Mouse (Mus musculus): Measurements from ENCODE around the gene Atxn7l3. TPM values are rescaled to one million over a fixed set of nuclear protein-coding genes. Genes with fewer than 3 reads are reported as not detected.

Gene Atxn7l3
- polyA plus RNA-seq, 1 experiment = 30.4 TPM

DNA sequence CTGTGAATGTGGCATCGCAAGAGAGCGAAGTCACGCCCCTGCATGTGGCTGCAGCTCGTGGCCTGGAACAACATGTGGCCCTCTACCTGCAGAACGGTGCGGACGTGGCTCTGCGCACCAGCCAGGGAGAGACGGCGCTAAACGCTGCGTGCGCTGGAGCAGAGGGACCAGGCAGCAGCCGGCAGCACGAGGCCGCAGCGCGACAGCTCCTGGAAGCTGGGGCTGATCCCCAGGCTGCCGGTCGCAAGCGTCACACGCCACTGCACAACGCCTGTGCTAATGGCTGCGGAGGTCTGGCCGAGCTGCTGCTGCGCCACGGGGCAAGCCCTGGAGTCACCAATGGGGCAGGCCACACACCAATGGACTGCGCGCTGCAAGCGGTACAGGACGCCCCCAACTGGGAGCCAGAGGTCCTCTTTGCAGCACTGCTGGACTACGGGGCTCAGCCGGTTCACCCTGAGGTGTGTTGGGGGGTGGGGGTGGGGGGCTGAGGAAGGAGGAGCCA lies 20.0 kb downstream of the Atxn7l3 start:
- WGBS = 3% methylated on average over 33 of the region's 33 CpGs
- Histone ChIP-seq H3K27ac (ENCODE audit: control insufficient read depth, insufficient read depth, low read depth, low read length, poor library complexity) (no peak overlapping the region), H3K4me1 (ENCODE audit: control insufficient read depth, insufficient read depth, low read length) (0 out of 2 replicates have a peak, but pooled peaks cover 1% of the 10 kb centered on the region), H3K4me3 (replicated peaks; ENCODE audit: control insufficient read depth, low read depth, low read length) (no peak overlapping the region)
- TF ChIP-seq POLR2A (IDR thresholded peaks at IDR 0.05; ENCODE audit: borderline replicate concordance, control insufficient read depth, low read depth, low read length) (no peak), CTCF (IDR thresholded peaks at IDR 0.05; ENCODE audit: control insufficient read depth, insufficient read depth, low read length) (no peak)

DNA sequence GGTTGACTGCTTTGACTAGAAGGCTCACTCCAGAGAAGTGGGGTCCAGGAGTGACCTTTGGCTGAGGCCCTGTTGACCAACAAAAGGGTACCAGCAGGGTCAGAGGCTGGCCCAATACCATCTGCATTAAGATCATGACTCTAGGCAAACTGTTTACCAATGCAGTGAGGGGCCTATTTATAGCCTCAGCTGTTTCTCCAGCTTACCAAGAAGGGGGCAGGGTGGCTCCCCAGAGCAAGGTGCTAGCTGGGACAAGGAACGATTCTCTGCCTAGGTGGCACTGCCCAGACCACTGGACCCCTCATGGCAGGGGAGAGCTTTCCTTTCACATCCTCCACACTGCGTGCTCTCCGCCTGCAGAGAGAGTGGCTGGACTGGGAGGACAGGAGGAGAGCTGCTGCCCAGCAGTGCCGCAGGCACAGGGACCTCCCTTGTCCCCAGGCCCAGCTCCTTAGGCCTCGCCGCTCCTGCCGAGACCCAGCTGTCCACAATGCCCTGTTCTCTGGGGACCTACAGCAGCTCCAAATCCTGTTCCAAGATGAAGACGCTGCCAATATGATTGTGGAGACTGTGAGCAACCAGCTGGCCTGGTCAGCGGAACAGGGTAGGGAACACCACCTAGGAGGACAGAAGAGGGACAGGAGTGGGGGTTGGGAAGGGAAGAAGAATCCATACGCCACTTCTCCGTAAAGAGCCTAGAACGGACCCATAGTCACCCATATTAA lies 27.7 kb downstream of the Atxn7l3 start, which contains the start of gene Asb16:
Asb16 (plus strand) TSS at position 224 of the 725 bp plus-strand sequence.
- TF ChIP-seq POLR2A (IDR thresholded peaks at IDR 0.05; ENCODE audit: borderline replicate concordance, control insufficient read depth, low read depth, low read length) = no peak
- no peak for TF ChIP-seq CTCF (IDR thresholded peaks at IDR 0.05; ENCODE audit: control insufficient read depth, insufficient read depth, low read length)
- Histone ChIP-seq H3K4me1 (ENCODE audit: control insufficient read depth, insufficient read depth, low read length) (no peaks in the 10 kb centered on the region), H3K27ac (ENCODE audit: control insufficient read depth, insufficient read depth, low read depth, low read length, poor library complexity) (no peak within 1 kb of the TSS), H3K4me3 (replicated peaks; ENCODE audit: control insufficient read depth, low read depth, low read length) (no peak within 1 kb of the TSS)
- 86% methylated on average over 12 of the region's 12 CpGs for WGBS

- Histone ChIP-seq H3K27ac (ENCODE audit: control insufficient read depth, insufficient read depth, low read depth, low read length, poor library complexity) (no peak overlapping the region), H3K4me1 (ENCODE audit: control insufficient read depth, insufficient read depth, low read length) (no peaks in the 10 kb centered on the region), H3K4me3 (replicated peaks; ENCODE audit: control insufficient read depth, low read depth, low read length) (no peak overlapping the region)
- 7% methylated on average over 11 of the region's 11 CpGs for WGBS
- TF ChIP-seq CTCF (IDR thresholded peaks at IDR 0.05; ENCODE audit: control insufficient read depth, insufficient read depth, low read length) (peak; percentile 62), POLR2A (IDR thresholded peaks at IDR 0.05; ENCODE audit: borderline replicate concordance, control insufficient read depth, low read depth, low read length) (no peak)
Observed at GRCm38 (mm10) chr11:102267480-102267879, 29.0 kb downstream of the Atxn7l3 start.

DNA sequence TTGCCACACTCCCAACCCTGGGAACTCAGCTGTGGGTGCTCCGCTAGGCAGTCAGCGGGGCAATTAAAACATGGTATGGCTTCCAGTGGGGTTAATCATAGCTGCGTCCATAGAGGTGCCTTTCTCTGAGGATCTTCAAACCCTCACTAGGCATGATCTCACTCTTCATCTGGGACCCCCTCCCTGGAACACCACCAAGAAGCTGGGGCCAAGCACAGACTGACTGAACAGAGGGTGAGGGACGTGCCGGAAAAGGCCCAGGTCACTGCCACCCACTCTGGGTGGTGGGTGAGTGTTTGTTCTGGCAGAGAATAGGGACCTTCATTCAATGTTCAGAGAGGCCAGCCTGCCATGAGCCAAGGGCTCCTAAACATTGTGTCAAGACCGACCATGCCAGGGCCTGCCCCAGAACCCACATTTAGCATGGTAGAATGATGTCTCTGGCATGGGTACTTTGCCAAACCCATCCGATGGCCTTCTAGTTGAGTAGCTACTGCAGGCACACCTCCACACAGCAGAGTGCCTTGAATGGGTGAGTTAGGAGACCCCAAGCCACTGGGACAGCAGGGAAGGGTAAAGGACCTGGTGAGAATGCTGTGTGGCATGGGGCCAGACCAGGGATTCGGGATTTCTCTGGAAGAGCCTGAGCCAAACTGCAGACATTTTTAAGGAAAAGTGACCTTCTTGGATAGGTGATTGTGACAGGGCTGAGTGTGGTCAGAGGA lies 29.6 kb downstream of the Atxn7l3 start:
- H3K4me1 ChIP-seq (ENCODE audit: control insufficient read depth, insufficient read depth, low read length) = no peaks in the 10 kb centered on the region
- no peak for TF ChIP-seq POLR2A (IDR thresholded peaks at IDR 0.05; ENCODE audit: borderline replicate concordance, control insufficient read depth, low read depth, low read length)
- no peak for TF ChIP-seq CTCF (IDR thresholded peaks at IDR 0.05; ENCODE audit: control insufficient read depth, insufficient read depth, low read length)
- 86% methylated on average over 8 of the region's 8 CpGs for WGBS
- H3K4me3 ChIP-seq (replicated peaks; ENCODE audit: control insufficient read depth, low read depth, low read length) = no peak overlapping the region
- H3K27ac ChIP-seq (ENCODE audit: control insufficient read depth, insufficient read depth, low read depth, low read length, poor library complexity) = no peak overlapping the region

DNA sequence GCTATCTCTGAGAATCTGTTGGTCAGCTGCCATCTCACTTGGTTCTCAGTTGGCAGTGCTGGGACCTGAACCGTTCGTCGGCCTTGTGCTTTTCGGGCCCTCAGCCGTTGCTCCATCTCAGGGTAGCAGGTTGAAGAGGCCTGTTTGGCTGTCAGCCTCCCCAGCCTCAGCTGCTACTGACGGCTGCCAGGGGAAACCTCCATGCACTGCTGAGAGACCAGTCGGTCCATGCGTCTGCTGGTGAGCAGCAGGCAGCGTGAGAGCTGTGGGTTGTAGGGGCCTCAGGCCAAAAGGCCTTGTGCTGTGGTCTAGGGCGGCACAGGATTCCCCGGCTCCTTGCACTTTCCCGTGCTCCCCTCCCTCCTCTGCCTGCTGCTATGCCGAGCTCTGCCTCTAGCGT lies 30.6 kb downstream of the Atxn7l3 start:
- WGBS = 87% methylated on average over 14 of the region's 14 CpGs
- no peaks in the 10 kb centered on the region for H3K4me1 ChIP-seq (ENCODE audit: control insufficient read depth, insufficient read depth, low read length)
- H3K4me3 ChIP-seq (replicated peaks; ENCODE audit: control insufficient read depth, low read depth, low read length) = no peak overlapping the region
- TF ChIP-seq POLR2A (IDR thresholded peaks at IDR 0.05; ENCODE audit: borderline replicate concordance, control insufficient read depth, low read depth, low read length) = no peak
- TF ChIP-seq CTCF (IDR thresholded peaks at IDR 0.05; ENCODE audit: control insufficient read depth, insufficient read depth, low read length) = no peak
- H3K27ac ChIP-seq (ENCODE audit: control insufficient read depth, insufficient read depth, low read depth, low read length, poor library complexity) = no peak overlapping the region

- Histone ChIP-seq H3K4me1 (ENCODE audit: control insufficient read depth, insufficient read depth, low read length) (no peaks in the 10 kb centered on the region), H3K27ac (ENCODE audit: control insufficient read depth, insufficient read depth, low read depth, low read length, poor library complexity) (no peak overlapping the region), H3K4me3 (replicated peaks; ENCODE audit: control insufficient read depth, low read depth, low read length) (no peak overlapping the region)
- no peak for TF ChIP-seq CTCF (IDR thresholded peaks at IDR 0.05; ENCODE audit: control insufficient read depth, insufficient read depth, low read length)
- TF ChIP-seq POLR2A (IDR thresholded peaks at IDR 0.05; ENCODE audit: borderline replicate concordance, control insufficient read depth, low read depth, low read length) = no peak
- WGBS = 91% methylated on average over 7 of the region's 7 CpGs
Observed at GRCm38 (mm10) chr11:102263211-102263610, 33.2 kb downstream of the Atxn7l3 start.

DNA sequence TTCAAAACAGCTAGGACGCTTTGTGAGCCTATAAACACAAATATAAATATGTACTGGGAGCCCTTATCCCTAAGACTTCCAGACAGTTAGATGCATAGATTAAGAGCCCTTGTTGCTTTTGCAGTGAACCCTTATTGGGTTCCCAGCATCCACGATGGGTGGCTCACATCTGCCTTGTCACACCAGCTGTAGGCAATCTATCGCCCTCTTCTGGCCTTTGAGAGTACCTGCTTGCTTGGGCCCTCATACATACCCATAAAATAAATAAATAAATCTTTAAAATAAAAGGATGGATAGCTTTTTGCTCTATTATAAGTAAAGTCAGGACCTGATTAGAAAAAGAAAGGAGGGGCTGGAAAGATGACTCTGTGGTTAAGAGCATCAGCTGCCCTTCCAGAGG lies 37.9 kb downstream of the Atxn7l3 start:
- TF ChIP-seq CTCF (IDR thresholded peaks at IDR 0.05; ENCODE audit: control insufficient read depth, insufficient read depth, low read length) (peak; percentile 41; the same call in 1 of the 2 replicates), POLR2A (IDR thresholded peaks at IDR 0.05; ENCODE audit: borderline replicate concordance, control insufficient read depth, low read depth, low read length) (no peak)
- H3K4me3 ChIP-seq (replicated peaks; ENCODE audit: control insufficient read depth, low read depth, low read length) = no peak overlapping the region
- no peaks in the 10 kb centered on the region for H3K4me1 ChIP-seq (ENCODE audit: control insufficient read depth, insufficient read depth, low read length)
- H3K27ac ChIP-seq (ENCODE audit: control insufficient read depth, insufficient read depth, low read depth, low read length, poor library complexity) = no peak overlapping the region
- 83% methylated on average over 3 of the region's 3 CpGs for WGBS

- Histone ChIP-seq H3K4me1 (ENCODE audit: control insufficient read depth, insufficient read depth, low read length) (no peaks in the 10 kb centered on the region), H3K4me3 (replicated peaks; ENCODE audit: control insufficient read depth, low read depth, low read length) (no peak overlapping the region), H3K27ac (ENCODE audit: control insufficient read depth, insufficient read depth, low read depth, low read length, poor library complexity) (no peak overlapping the region)
- TF ChIP-seq POLR2A (IDR thresholded peaks at IDR 0.05; ENCODE audit: borderline replicate concordance, control insufficient read depth, low read depth, low read length) = no peak
- TF ChIP-seq CTCF (IDR thresholded peaks at IDR 0.05; ENCODE audit: control insufficient read depth, insufficient read depth, low read length) = no peak
- 86% methylated on average over 6 of the region's 6 CpGs for whole genome bisulfite sequencing
Observed at GRCm38 (mm10) chr11:102258095-102258494, 38.3 kb downstream of the Atxn7l3 start.

Data from bone marrow, adult 2 months (tissue).